Mouse (Mus musculus) monocyte, adult 2 months (primary cell): ENCODE measurements around the gene Nuak2.

Experiments used
- DNase-seq, 2 experiments: peaks; one replicate each; pipeline ENCODE4 v3.0.0; 2022; ENCODE audit warnings: low spot score in 2 of 2, low read depth in 1 of 2

The Nuak2 gene

DNA sequence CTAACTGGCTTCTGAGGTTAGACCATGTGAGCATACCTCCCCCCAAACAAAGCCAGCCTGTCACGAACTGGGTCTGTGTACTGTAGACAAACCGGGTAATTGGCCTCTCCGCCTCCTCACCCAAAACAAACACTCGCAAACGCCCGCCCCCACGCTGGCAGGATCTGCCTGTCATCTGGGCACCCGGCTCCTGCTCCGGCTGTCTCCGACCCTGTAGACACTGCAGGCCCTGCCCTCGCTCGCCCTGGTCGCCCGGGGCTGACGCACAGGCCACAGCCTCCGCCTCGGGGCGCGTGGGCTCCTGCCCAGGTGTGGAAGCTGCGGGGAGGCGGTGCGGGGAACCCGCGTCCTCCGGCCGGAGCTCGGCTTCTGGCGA lies 17.5 kb upstream of the Nuak2 start, which contains the start of gene Klhdc8a:
TSS of gene Klhdc8a (plus strand) at position 202 of the 376 bp plus-strand sequence.
- no peak for DNase-seq

DNA sequence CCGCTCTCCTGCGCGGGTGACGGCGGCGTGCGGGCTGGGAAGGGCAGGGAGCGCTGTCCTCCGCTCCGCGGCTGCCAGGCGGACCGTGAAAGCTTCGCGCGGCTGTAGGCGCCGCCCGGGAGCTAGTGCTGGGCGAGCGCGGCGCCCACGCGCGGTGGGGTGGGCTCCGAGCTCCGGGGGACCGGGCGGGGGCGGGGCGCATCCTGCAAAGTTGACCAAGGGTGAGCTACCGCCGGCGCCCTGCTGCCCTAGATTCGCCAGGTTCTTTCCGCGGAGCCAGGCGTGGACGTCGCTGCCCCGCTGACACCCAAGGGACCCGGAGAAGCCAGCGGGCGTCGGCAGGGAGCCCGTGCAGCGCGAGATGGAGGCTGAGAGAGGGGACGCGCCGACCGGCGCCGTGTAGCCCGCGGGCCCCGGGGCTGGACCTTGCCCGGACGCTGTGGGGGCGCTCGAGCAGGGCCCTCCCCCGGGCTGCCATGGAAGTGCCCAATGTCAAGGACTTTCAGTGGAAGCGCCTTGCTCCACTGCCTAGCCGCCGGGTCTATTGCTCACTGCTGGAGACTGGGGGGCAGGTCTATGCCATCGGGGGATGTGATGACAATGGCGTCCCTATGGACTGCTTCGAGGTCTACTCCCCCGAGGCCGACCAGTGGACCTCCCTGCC lies 17.0 kb upstream of the Nuak2 start:
- DNase-seq, result no peak

DNA sequence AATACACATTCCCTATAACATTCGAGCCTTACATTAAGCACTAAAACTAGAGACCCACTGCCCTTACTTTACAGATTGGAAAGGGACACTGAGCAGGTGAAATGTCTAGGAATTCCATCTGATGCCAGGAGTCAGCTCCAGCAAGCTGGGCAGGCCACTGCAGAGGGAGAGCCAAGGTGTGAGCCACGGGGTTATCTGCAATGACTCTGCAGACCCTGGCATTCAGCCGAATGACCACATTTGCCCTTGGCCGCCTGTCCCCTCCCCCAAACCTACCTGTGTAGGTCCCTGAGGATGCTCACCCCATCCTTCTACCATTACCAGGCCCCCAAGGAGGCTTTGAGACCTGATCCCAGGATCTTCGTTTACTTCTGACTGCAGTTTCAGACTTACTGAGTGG lies 16.2 kb upstream of the Nuak2 start:
- DNase-seq, result no peak

DNA sequence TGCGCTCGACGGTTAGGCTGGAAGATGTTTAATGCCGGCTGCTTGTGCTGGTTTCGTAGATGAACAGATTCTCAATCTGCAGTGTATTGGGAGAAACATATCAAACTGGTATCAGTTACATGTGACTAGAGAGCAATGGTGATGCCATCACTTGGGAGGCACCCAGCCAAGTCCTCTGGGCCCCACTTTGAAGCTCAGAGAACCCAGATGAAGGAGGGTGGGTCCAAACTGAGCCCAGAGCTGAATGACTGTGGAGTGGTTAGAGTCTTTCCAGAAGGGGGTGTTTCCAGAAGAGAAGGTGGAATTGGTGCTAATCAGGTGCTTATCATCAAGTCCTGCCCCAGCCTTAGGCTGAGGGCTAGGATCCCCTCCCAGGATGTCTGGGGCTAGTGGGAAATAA lies 14.7 kb upstream of the Nuak2 start:
- DNase-seq, result no peak

DNA sequence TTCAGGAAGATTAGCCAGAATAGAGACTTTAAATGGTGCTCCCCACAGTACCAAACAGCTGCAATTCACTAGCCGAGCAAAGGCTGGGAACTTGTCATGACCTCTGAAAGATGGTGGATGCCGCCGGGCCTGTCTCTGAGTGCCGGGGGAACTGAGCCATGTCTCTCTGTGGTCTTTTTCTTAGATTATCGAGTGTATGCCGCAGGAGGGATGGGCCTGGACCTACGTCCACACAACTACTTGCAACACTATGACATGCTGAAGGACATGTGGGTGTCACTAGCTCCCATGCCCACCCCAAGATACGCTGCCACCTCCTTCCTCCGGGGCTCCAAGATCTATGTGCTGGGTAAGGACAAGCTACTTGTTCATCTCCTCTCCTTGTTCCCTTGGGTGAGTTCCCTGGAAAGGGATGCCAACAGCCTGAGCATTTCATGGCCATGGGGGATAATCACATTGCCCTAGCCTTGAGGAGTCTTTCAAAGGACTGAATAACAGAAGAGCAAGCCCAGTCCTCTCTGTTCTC lies 13.5 kb upstream of the Nuak2 start:
- DNase-seq, result no peak

DNA sequence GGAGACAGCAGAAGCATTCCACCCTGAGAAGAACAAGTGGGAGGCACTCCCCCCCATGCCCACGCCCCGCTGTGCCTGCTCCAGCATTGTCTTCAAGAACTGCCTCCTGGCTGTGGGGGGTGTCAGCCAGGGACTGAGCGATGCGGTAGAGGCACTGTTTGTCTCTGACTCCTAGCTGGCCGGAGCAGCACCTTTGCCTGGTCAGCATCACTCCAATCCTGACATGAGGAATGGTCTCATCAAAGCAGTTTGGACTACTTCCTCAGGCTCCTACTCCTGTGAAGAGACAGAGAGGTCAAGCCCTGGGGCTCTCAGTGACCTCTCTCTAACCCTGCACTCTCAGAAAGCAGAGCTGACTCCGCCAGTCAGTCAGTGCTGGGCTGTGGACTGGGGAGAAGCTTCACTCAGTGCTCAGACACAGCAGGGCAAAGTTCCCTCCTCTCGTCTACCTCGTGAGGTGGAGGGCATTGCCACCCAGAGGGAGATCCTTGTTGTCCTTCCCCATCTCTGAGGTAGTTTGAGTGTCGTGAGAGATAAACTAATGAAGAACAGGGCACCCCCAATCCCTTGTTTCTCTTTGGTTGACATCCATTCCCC lies 11.2 kb upstream of the Nuak2 start:
- DNase-seq, result no peak

DNA sequence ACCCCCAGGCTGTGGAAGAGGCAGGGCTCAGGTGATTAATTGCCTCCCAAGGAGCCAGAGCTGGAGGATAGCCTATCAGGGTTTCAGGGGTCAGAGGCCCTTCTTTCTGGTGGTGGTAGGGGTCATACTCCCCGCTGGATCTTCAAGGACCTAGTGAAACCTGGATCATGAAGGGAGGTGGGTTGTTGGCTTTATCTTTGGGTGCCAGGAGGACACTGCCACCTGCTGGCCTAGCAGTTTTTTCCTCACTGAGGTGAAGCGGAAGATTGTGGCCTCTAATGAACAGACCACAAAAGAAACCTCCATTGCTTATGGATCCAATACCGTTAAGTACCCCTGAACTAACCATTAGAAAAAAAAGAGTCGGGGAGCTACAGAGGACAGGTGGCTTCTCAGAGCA lies 9.8 kb upstream of the Nuak2 start:
- no peak for DNase-seq

DNA sequence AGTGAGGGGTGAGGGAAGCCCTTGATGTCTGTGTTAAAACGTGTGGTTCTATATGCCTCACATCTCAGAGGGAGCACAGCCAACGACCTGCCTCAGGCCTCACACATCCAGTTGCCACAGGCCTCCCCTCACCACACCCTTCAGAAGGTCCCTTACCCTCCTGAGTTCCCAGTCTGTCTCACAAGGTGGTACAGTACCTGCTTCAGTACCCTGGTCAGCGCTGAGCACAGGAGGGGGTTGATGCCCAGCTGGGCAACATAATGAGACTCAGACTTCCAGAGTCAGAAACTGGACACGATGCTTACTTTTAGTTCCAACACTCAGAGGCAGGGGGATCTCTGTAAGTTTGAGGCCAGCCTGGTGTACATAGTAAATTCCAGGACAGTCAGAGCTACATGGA lies 9.1 kb upstream of the Nuak2 start:
- DNase-seq, result no peak

DNA sequence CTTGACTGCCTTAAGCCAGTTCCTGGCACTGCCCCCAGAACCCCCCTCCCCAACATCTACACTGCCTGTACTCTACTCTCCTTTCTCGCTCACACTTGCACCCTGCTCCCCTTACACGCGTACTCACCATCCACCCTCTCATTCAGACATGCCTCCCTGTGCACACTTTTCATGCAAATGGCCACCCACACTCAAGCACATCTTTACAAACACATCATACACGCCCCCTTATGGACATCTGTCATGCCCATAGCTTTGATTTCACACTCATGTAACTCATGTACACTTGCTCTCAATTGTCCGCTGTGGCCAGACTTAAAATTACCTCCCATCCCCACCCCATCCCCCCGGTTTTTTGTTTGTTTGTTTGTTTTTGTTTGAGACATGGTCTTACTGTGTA lies 8.0 kb upstream of the Nuak2 start:
- no peak for DNase-seq

DNA sequence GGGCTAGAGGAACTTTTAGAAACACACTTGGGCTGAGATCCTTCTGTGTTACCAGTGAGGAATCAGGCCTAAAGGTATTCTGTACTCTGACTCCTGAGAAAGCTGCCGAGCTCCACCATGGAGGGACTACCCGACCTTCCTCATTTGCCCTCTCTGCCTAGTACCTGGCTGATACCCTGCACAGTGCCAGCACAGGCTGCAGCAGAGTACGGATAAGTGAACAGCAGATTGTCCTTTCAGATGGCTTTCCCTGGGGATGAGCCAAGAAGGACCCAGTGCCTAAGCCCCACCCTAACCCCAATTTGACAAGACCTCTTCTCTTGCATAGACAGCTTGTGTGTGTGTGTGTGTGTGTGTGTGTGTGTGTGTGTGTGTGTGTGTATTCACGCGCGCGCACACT lies 7.3 kb upstream of the Nuak2 start:
- DNase-seq, result no peak

DNA sequence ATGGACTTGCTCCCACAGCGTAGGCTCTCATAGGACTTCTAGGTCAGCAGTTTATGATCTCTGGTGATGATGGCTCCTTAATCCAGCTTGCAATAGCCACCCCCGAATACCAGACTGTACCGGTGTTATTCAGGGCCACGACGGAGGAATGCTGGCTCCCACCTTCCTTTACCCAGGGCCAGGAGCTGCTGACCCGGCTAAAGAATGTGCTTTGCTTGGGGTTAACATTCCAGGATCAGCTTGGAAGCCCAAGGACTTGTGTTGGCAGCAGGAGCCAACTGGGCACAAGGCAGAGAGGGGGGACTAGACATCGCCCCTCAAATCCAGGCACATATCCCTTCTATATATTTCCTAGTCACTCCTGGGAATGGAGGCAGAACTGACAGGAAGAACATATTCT lies 5.2 kb upstream of the Nuak2 start:
- DNase-seq, result no peak

DNA sequence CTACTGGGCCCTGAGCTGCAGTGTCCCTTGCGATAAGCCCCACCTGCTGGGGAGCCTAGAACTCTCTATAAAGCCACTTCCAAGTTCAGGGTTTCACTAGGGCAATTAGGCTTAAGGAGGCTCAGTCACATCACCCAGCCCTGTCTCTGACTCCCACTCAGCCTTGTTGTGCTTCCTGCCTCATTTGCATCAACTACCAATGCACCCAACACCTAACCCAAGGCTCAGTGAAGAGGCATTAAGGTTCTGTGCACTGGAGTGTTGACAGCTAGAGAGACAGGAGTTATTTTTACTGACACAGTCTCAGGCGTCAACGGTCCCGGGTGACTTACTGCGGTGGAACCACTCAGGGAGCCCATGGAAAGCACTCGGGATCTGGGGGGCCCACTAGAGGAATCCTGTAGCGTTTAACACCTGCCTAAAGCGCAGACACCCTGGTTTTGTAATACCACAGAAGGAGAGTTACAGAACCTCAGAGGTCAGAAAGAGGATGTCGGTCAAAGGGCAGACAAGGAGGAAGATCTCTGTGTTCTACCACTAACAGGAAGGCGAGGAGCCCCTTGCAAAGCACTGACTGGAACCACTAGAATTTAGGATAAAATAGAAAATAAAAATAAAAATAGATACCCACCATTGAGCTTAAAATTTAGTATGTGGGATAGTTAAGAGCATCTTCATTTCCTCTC lies 4.6 kb upstream of the Nuak2 start:
- no peak for DNase-seq

DNA sequence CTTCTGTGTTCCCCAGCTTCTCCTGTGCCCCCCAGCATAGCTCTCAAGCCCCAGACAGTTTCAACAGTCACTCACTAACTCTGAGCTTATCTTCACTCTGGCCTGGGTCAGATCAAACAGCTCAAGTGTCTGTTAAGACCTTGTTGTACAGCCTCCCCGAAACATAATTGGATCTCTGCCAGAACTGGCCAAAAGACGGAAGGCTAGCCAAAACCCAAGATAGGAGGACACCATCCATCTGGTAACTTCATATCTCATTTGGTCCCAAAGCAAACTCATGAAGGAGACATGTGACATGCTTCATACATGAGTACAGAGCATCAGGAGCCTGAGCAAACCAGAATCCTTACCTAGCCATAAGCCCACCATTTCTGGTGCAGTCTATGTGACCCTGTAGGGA lies 3.9 kb upstream of the Nuak2 start:
- DNase-seq, result no peak

DNA sequence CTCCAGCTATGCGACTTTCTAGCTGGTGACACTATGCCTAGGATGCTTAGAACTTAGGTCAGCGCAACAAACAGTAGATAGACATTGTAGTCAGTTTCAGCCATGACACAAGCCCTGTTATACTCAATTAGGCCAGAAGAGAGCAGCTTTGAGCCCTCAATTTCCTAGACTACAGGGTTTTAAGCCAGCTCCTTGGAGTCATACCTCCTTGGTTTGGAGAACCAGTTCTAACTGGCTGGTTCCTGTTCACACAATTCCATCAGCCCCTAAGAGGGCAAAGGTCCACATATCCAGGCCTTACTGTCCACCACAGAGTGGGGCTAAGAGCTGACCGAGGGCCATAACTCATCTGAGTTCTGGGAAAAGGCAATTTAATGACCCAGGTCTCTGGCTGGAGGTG lies 3.2 kb upstream of the Nuak2 start:
- peak in 1 of 2 experiments; percentile 44 for DNase-seq

DNA sequence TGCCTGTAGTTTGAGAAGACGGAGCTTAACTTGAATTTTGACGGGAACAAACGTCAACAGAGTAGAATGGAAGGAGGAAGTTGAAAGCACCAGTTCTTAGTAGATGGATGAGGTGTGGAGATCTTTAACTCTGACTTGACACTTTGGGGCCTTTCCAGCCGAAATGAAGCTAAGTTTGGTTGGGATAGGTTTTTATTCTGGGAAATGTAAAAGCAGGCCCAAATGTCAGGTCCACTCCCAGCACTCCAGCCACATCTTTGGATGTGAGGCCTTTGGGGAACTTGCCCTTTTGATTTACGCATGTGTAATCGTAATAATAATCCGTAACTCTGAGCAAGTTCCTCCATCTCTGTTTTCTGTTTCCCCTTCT lies 684 bp downstream of the Nuak2 start:
- DNase-seq, result peak in 1 of 2 experiments; percentile 41

DNA sequence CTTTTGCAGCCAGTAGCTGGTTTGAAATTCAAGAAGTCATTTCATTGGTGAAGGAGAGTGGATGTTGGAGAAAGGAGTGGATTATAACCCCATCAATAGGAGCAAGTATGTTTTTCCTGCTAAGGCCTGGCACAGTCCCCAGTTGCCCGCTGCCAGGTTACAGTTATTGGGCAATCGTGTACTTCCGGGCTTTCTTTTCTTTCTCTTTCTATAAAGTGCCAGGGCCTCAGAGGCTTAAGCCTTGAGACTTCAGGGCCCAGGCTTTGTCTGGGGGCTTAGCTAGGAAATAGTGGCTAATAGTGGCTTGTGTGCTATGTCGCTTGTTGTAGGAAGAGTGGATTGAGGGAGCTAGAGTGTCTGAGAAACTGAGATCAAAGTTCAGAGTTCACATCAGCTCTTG lies 1.5 kb downstream of the Nuak2 start:
- DNase-seq, result no peak

DNA sequence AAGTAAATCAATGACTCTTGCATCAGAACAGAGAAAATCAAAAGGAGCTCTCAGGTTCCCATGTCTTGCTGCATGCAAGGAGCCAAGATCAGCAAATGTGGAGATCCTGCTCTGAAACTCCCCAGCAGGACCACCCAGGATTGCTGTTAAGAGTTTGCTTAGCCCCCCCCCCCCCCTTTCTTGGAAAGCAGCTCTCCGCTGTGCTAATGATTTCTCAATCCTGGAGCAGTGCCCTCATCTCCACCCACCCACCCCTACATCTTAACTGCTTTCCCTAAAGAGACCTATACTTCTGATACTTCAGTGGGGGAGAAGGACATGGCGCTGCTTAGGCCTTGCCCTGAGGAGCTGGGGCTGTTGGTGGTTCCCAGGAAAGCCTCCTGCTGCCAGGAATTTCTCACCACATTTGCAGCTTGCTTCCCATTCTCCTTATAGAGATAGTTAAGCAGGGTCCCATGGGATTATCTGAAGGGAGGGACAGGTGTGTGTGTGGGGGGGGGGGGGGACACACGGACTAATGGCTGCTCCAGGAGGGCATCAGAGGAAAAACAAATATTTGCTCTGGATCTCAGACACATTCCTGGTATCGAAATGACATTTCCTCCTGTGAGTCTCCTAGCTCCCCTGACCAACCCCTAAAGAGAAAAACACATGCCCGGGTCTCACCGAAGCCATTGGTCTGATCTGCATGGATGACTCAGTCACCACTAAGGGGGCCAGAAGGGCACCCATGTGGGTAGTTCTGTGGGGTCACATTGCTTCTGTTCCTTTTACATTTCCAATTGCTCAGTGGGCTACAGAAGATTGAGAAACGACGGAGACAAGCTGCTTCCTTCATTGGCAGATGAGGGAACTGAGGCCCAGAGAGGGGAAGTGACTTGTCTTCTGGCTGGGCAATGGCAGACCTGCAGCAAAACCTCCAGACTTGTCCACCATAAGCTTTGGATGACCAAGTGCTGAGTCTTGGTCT lies 2.3 kb downstream of the Nuak2 start:
- no peak for DNase-seq

DNA sequence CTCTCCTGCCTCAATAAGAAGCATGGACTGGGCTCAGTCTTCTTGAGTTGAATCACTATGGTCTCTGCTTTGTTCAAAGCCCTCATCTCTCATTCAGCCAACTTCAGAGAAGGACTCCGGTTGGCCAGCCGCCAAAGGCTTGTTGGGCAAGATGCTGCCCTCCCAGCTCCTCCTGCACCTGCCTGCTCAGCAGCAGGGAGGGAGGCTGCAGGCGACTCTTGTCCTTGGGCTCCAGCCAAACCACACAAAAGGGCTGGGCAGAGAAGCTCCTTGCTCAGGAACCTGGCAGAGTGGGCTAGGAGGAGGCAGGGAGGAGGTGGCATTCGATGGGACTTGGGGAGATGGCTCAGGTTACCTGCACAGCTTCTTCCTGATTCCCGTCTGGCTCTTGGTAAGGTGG lies 3.3 kb downstream of the Nuak2 start:
- DNase-seq, result no peak

DNA sequence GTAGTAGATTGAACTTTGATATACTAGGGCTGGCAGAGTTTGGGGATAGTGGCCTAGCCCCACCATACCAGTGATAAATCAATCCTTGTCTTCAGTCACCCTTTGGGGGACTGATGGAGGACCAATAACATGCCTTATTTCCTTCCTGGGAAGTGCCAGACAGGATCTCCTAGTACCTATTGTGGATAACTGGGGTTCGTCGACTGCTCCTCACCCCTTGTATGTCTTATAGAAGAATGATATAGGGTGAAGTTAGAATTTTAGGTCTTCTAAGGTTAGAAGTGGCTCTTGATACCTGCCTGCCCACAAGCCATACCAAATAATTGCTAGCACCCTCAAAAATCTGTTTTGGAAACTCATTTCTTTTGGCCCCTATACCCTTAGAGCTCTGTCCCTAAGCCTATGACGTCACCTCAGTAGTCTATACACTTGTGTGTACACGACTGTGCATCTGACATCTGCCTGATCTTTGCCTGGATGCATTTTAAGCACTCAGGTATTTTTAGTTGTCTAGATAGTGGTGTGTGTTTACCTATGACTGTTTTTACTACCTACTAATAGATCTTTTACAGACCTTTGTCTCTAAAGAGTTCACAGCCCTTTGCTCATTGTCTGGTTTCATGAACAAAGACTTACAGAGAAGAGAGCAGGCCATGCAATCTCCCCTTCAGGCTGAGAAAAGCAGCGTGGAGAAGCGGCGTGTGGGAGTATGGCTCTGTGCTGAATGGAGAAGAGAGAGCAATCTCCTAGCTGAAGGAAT lies 6.1 kb downstream of the Nuak2 start:
- no peak for DNase-seq

DNA sequence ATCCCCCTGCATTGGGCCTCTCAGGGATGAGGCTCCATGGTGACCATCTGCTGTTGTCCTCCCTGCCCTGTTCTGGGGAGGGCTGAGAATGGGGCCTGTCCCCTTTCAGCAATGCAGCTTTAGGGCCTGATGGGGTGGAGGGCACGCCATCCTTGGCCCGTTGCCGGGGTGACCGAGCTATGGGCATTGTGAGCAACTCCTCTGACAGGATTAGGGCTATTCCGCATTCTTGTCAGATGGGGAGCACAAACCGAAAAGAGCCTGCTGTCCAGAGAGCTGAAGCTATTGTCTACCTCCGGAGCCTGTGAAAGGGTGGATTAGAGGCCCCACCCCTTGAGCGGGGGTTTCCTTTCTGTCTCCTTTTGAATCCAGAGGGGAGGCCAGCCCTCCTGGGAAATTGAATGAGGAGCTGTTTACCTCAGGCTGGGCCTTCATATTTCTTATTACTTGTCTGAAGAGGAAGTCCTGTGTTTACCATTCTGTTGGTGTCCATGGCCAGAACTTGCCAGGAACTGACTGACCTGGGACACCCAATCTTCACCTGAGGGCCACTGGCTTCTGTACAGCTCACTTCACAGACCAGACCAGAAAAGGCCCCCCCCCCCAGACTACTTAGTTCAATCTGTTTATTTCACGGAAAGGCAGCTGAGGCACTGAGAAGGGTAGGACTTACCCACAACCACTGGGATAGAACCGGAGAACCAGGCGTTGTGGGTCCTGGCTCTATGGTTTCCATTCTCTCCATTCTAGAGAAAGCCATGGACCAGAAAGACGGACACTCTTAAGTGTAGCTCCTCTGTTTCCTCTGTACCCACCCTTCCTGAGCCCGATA lies 7.0 kb downstream of the Nuak2 start:
- no peak for DNase-seq
